In genomic region chr1:36059959-36060953, GRCm38 (mm10) we compare ENCODE assay signal across 10 mouse cellular contexts. TPM values are rescaled to one million over a fixed set of nuclear protein-coding genes. Genes with fewer than 3 reads are reported as not detected.
DNase-seq lines count a peak whose midpoint lies in the region; ATAC-seq and TF ChIP-seq lines count a peak whose summit lies in the region.
"Had no signal": no experiment of that assay in that cellular context is flagged by ENCODE, and none has a peak within 500 bp of the region (broad histone marks: within the 10 kb centered on the region; RNA-seq: fewer than 3 reads in every experiment).

No protein-coding gene starts in this region.

- TF ChIP-seq POLR2A in limb, embryonic 14.5 days (IDR thresholded peaks at IDR 0.05; ENCODE audit: borderline replicate concordance, extremely low read depth, insufficient read depth, insufficient read length): no peak

- no peak overlapping the region for H3K4me2 ChIP-seq in heart, embryonic 14.5 days (ENCODE audit: low read length)
- H3K4me2 ChIP-seq in limb, embryonic 14.5 days (replicated peaks; ENCODE audit: low read depth, low read length, severe bottlenecking): no peak overlapping the region
- H3K4me2 ChIP-seq: neural tube, embryonic 12.5 days had no signal

- H3K36me3 ChIP-seq in heart, embryonic 14.5 days (ENCODE audit: control insufficient read depth, insufficient read depth, low read length): no peaks in the 10 kb centered on the region
- no peaks in the 10 kb centered on the region for H3K36me3 ChIP-seq in E14TG2a.4 (ENCODE audit: insufficient read depth, low read length)
- H3K36me3 ChIP-seq in limb, embryonic 14.5 days (ENCODE audit: control insufficient read depth, insufficient read depth, low read length): no peaks in the 10 kb centered on the region
- H3K36me3 ChIP-seq: neural tube, embryonic 12.5 days had no signal

- H3K9ac ChIP-seq in heart, embryonic 14.5 days (ENCODE audit: low read length): no peak overlapping the region
- H3K9ac ChIP-seq in limb, embryonic 14.5 days (ENCODE audit: low read depth, low read length, severe bottlenecking): 0 out of 2 replicates have a peak overlapping the region, but pooled peaks have one; percentile 21
- H3K9ac ChIP-seq: neural tube, embryonic 12.5 days had no signal

- H3K27me3 ChIP-seq in heart, embryonic 14.5 days (ENCODE audit: control insufficient read depth, insufficient read depth, low read length): no peaks in the 10 kb centered on the region
- H3K27me3 ChIP-seq in E14TG2a.4 (ENCODE audit: insufficient read depth, low read length): no peaks in the 10 kb centered on the region
- H3K27me3 ChIP-seq in limb, embryonic 14.5 days (ENCODE audit: control insufficient read depth, insufficient read depth, low read length): no peaks in the 10 kb centered on the region
- H3K27me3 ChIP-seq: neural tube, embryonic 12.5 days had no signal

- H3K27ac ChIP-seq in heart, embryonic 14.5 days (replicated peaks in 1 of 2; ENCODE audit: control insufficient read depth in 1 of 2, insufficient read depth in 1 of 2, low read depth in 2 of 2, low read length in 2 of 2): peak overlapping the region; percentile 3 to 9; a peak in 1 of 4 replicates
- H3K27ac ChIP-seq in limb, embryonic 14.5 days (replicated peaks; ENCODE audit: low read depth, low read length): 0 out of 2 replicates have a peak overlapping the region, but pooled peaks have one; percentile 26
- H3K27ac ChIP-seq: neural tube, embryonic 12.5 days had no signal

- TF ChIP-seq CTCF in E14TG2a.4 (conservative IDR thresholded peaks at IDR 0.05; ENCODE audit: low read length): no peak

- no peak for ATAC-seq in heart, embryonic 14.5 days (ENCODE audit: insufficient number of reproducible peaks, insufficient read depth, low FRiP score, low read depth)
- 0 out of 2 replicates have a peak, but pooled peaks have one; percentile 23 for ATAC-seq in limb, embryonic 14.5 days (ENCODE audit: low FRiP score, low read depth)

- no peak for DNase-seq in heart, adult 8-10 months (ENCODE audit: low spot score)
- DNase-seq in embryo, embryonic 11 days: peak; percentile 35
- DNase-seq in limb, embryonic 14.5 days (ENCODE audit: low spot score): peak; percentile 60
- no peak for DNase-seq in B cell, adult 2 months
- no peak for DNase-seq in spleen, adult 12 weeks (ENCODE audit: low spot score)
- DNase-seq in right cerebral cortex, postnatal 14 days: no peak
- DNase-seq: cerebellum, adult 9-10 months had no signal

- H3K4me1 ChIP-seq in heart, embryonic 14.5 days (ENCODE audit: control insufficient read depth in 2 of 2, insufficient read depth in 2 of 2, low read length in 2 of 2): peaks cover 22 to 27% of the 10 kb centered on the region in 2 experiments
- peaks cover 97% of the 10 kb centered on the region for H3K4me1 ChIP-seq in E14TG2a.4 (replicated peaks; ENCODE audit: low read depth, low read length)
- H3K4me1 ChIP-seq in limb, embryonic 14.5 days (ENCODE audit: control insufficient read depth, insufficient read depth, low read length): peaks cover 10% of the 10 kb centered on the region

- H3K9me3 ChIP-seq in heart, embryonic 14.5 days (ENCODE audit: control insufficient read depth, low read length): no peaks in the 10 kb centered on the region
- H3K9me3 ChIP-seq in E14TG2a.4 (ENCODE audit: low read length): no peaks in the 10 kb centered on the region
- H3K9me3 ChIP-seq in limb, embryonic 14.5 days (ENCODE audit: control insufficient read depth, low read length): no peaks in the 10 kb centered on the region
- H3K9me3 ChIP-seq: neural tube, embryonic 12.5 days had no signal

- H3K4me3 ChIP-seq in heart, embryonic 14.5 days (ENCODE audit: control insufficient read depth in 1 of 2, insufficient read depth in 1 of 2, low read depth in 1 of 2, low read length in 2 of 2): no peak overlapping the region
- peak overlapping the region; percentile 33 for H3K4me3 ChIP-seq in E14TG2a.4 (replicated peaks; ENCODE audit: low read length)
- H3K4me3 ChIP-seq in limb, embryonic 14.5 days (replicated peaks; ENCODE audit: low read length): no peak overlapping the region
- H3K4me3 ChIP-seq: neural tube, embryonic 12.5 days had no signal

- 22% methylated on average over 13 of the region's 13 CpGs for WGBS in heart, embryonic 14.5 days
- 44% methylated on average over 13 of the region's 13 CpGs for WGBS in limb, embryonic 14.5 days

RNA-seq across cellular contexts. Expression of gene Hs6st1, which starts 7.9 kb away (rescaled TPM):
- polyA plus RNA-seq in heart, embryonic 14.5 days (2014; fragmentation: Nextera tagmentation; extraction: Ambion mirVana): 11.0 and 15.5 TPM in 2 replicates
- 10 to 100 TPM; 20.3 to 24.4 (median 21.2) TPM for total RNA-seq in heart, adult 8-10 months (2022)
- polyA plus RNA-seq in limb, embryonic 14.5 days (2012; rRNA removed): 50.5 and 63.4 TPM in 2 replicates
- polyA plus RNA-seq in limb, embryonic 14.5 days (2014; fragmentation: Nextera tagmentation; extraction: Ambion mirVana): 14.9 and 19.3 TPM in 2 replicates

Comparison
In these comparisons a context has a peak if more than half of its experiments do, and no peak if none do; other contexts are left out.
1. DNase-seq: peak in embryo, embryonic 11 days (single experiment) and limb, embryonic 14.5 days (single experiment); none in heart, adult 8-10 months (single experiment), B cell, adult 2 months (0 of 2), spleen, adult 12 weeks (single experiment) and right cerebral cortex, postnatal 14 days (single experiment).